Mouse (Mus musculus) heart, embryonic 11.5 days (tissue): ENCODE results near the gene Zcwpw1. TPM values are rescaled to one million over a fixed set of nuclear protein-coding genes. Genes with fewer than 3 reads are reported as not detected.
A peak's percentile ranks its signal among the peaks of the same experiment; 100 is the strongest.
"Not testable (repeated sequence)": the region's sequence is repeated elsewhere in the genome, so short reads cannot be mapped to it uniquely, and the experiment has no call there.

Experiments
- ATAC-seq: fragments of 200-750 bp; cut with Nextera tagmentation; replicated peaks from 2 replicates; pipeline ENCODE4 v1.8.0; 2017; ENCODE audit warnings: moderate library complexity; ENCODE audit not compliant: insufficient number of reproducible peaks, low FRiP score, low TSS enrichment
- H3K27ac ChIP-seq: fragments of 300-500 bp; sonication (generic); 2 replicates; pipeline ENCODE4 v1.5.1; 2014; ENCODE audit warnings: mild to moderate bottlenecking, low read depth, low read length
- H3K27me3 ChIP-seq: fragments of 300-500 bp; sonication (generic); 2 replicates; pipeline ENCODE4 v1.6.1; 2014; ENCODE audit warnings: mild to moderate bottlenecking, low read length, mixed read lengths; ENCODE audit not compliant: control insufficient read depth, insufficient read depth
- H3K36me3 ChIP-seq: fragments of 300-500 bp; sonication (generic); 2 replicates; pipeline ENCODE4 v1.6.1; 2014; ENCODE audit warnings: mild to moderate bottlenecking, low read length, moderate library complexity, mixed read lengths; ENCODE audit not compliant: control insufficient read depth, insufficient read depth
- H3K4me1 ChIP-seq: fragments of 300-500 bp; sonication (generic); 2 replicates; pipeline ENCODE4 v1.6.1; 2014; ENCODE audit warnings: low read length; ENCODE audit not compliant: control insufficient read depth, insufficient read depth
- H3K4me2 ChIP-seq: fragments of 300-500 bp; sonication (generic); 2 replicates; pipeline ENCODE4 v1.6.1; 2014; ENCODE audit warnings: mild to moderate bottlenecking, moderate library complexity
- H3K4me3 ChIP-seq: fragments of 300-500 bp; sonication (generic); 2 replicates; pipeline ENCODE4 v1.5.1; 2014; ENCODE audit warnings: low read depth, low read length
- H3K9ac ChIP-seq: fragments of 300-500 bp; sonication (generic); 2 replicates; pipeline ENCODE4 v1.6.1; 2014; ENCODE audit warnings: mild to moderate bottlenecking, low read depth, low read length, moderate library complexity
- H3K9me3 ChIP-seq: fragments of 300-500 bp; sonication (generic); replicated peaks from 2 replicates; pipeline ENCODE4 v1.6.1; 2016; ENCODE audit warnings: low read length; ENCODE audit not compliant: control insufficient read depth
- WGBS: fragments of 180-500 bp; shearing (Covaris S2); extraction: QIAGEN DNeasy Blood & Tissue Kit; methylation state at CpG from one replicate; pipeline ENCODE4 v1.1.7; 2014; ENCODE audit not compliant: insufficient replicate concordance; 5-methylcytosine and 5-hydroxymethylcytosine counted together
- polyA plus RNA-seq: library from polyadenylated mRNA; unstranded; fragments of >200 nt; fragmentation: Nextera tagmentation; extraction: Ambion mirVana; gene quantifications from 2 replicates; pipeline ENCODE4 v1.2.1, GENCODE M21; 2014

The Zcwpw1 gene
- polyA plus RNA-seq, 1 experiment from 2014 or later: 13.7 TPM

- Histone ChIP-seq H3K27ac (peak within 1 kb of the TSS; percentile 95), H3K9ac (peak within 1 kb of the TSS; percentile 94), H3K27me3 (no peaks in the 10 kb centered on the region), H3K4me1 (peaks cover 25% of the 10 kb centered on the region), H3K4me3 (peak within 1 kb of the TSS; percentile 75), H3K9me3 (no peaks in the 10 kb centered on the region), H3K4me2 (peak within 1 kb of the TSS; percentile 87), H3K36me3 (no peaks in the 10 kb centered on the region)
- ATAC-seq: peak; percentile 83
- WGBS: 5% methylated on average over 28 of the region's 28 CpGs
Observed at GRCm38 (mm10) chr5:137745214-137746171, 42.1 kb upstream of the Zcwpw1 start, which contains the start of gene Tsc22d4. Tsc22d4 (plus strand) TSS chr5:137745730.

- Histone ChIP-seq H3K36me3 (peaks cover 2% of the 10 kb centered on the region; the same call in 1 of the 2 replicates), H3K27ac (peak overlapping the region; percentile 95), H3K27me3 (no peaks in the 10 kb centered on the region), H3K4me2 (peak overlapping the region; percentile 87), H3K4me3 (peak overlapping the region; percentile 75), H3K9ac (peak overlapping the region; percentile 94), H3K9me3 (no peaks in the 10 kb centered on the region), H3K4me1 (peaks cover 33% of the 10 kb centered on the region)
- peak; percentile 60 for ATAC-seq
- under 1% methylated on average over 20 of the region's 20 CpGs for WGBS
Observed at GRCm38 (mm10) chr5:137746282-137746850, 41.2 kb upstream of the Zcwpw1 start.

GRCm38 (mm10) chr5:137746851-137747325 is 40.7 kb upstream of the Zcwpw1 start:
- peak overlapping the region; percentile 75 for H3K4me3 ChIP-seq
- peak overlapping the region; percentile 94 for H3K9ac ChIP-seq
- H3K9me3 ChIP-seq: no peaks in the 10 kb centered on the region
- ATAC-seq: no peak
- H3K4me1 ChIP-seq: peaks cover 33% of the 10 kb centered on the region
- no peaks in the 10 kb centered on the region for H3K27me3 ChIP-seq
- 0% methylated on average over 16 of the region's 16 CpGs for WGBS
- peaks cover 5% of the 10 kb centered on the region for H3K36me3 ChIP-seq
- peak overlapping the region; percentile 95 for H3K27ac ChIP-seq
- H3K4me2 ChIP-seq: peak overlapping the region; percentile 87

- peak; percentile 29 for ATAC-seq
- Histone ChIP-seq H3K9ac (peak overlapping the region; percentile 94), H3K4me3 (peak overlapping the region; percentile 75), H3K4me2 (peak overlapping the region; percentile 87), H3K4me1 (peaks cover 36% of the 10 kb centered on the region), H3K27ac (peak overlapping the region; percentile 95), H3K9me3 (no peaks in the 10 kb centered on the region), H3K27me3 (no peaks in the 10 kb centered on the region), H3K36me3 (peaks cover 10% of the 10 kb centered on the region)
- 3% methylated on average over 26 of the region's 26 CpGs for WGBS
Observed at GRCm38 (mm10) chr5:137747326-137747961, 40.2 kb upstream of the Zcwpw1 start.

- H3K27ac ChIP-seq: peak overlapping the region; percentile 95
- ATAC-seq: no peak
Observed at GRCm38 (mm10) chr5:137748130-137748770, 39.3 kb upstream of the Zcwpw1 start.

GRCm38 (mm10) chr5:137749196-137749836 is 38.3 kb upstream of the Zcwpw1 start:
- H3K4me3 ChIP-seq: peak overlapping the region; percentile 75
- no peak for ATAC-seq

More at GRCm38 (mm10) chr5:137748130-137748770, 39.3 kb upstream of the Zcwpw1 start:
- WGBS: 19% methylated on average over 5 of the region's 5 CpGs
- Histone ChIP-seq H3K4me2 (peak overlapping the region; percentile 87), H3K4me3 (peak overlapping the region; percentile 75), H3K27me3 (no peaks in the 10 kb centered on the region), H3K36me3 (peaks cover 10% of the 10 kb centered on the region), H3K9me3 (no peaks in the 10 kb centered on the region), H3K4me1 (peaks cover 42% of the 10 kb centered on the region), H3K9ac (peak overlapping the region; percentile 62)

GRCm38 (mm10) chr5:137750212-137750611 is 37.4 kb upstream of the Zcwpw1 start:
- 92% methylated on average over 6 of the region's 8 CpGs for WGBS
- not testable (repeated sequence) for H3K4me3 ChIP-seq, H3K9ac ChIP-seq, H3K9me3 ChIP-seq, H3K4me2 ChIP-seq, H3K27ac ChIP-seq, H3K27me3 ChIP-seq, ATAC-seq
- peaks cover 13% of the 10 kb centered on the region for H3K36me3 ChIP-seq
- H3K4me1 ChIP-seq: peaks cover 47% of the 10 kb centered on the region

More at GRCm38 (mm10) chr5:137749196-137749836, 38.3 kb upstream of the Zcwpw1 start:
- H3K9ac ChIP-seq: peak overlapping the region; percentile 52
- WGBS: 46% methylated on average over 6 of the region's 6 CpGs
- H3K9me3 ChIP-seq: no peaks in the 10 kb centered on the region
- H3K27ac ChIP-seq: peak overlapping the region; percentile 95
- peak overlapping the region; percentile 87 for H3K4me2 ChIP-seq
- no peaks in the 10 kb centered on the region for H3K27me3 ChIP-seq
- H3K36me3 ChIP-seq: peaks cover 13% of the 10 kb centered on the region
- H3K4me1 ChIP-seq: peaks cover 46% of the 10 kb centered on the region
